Mouse (Mus musculus) myocyte (in vitro differentiated cells): ENCODE measurements at regions not wholly inside any gene's neighbourhood (a gene's known extent, or its start where the extent isn't known, plus 50 kb on each side); places are given as distances from the start of the nearest gene placed in this dataset.

ENCODE experiments used
- H3K27me3 ChIP-seq: one replicate; pipeline ENCODE4 v1.6.1; 2011; ENCODE audit not compliant: control insufficient read depth, insufficient read depth, insufficient read length
- H3K36me3 ChIP-seq: one replicate; pipeline ENCODE4 v1.6.1; 2011; ENCODE audit not compliant: control insufficient read depth, insufficient read depth
- H3K4me2 ChIP-seq: one replicate; pipeline ENCODE4 v1.6.1; 2011; ENCODE audit warnings: low read depth, control low read depth
- H3K4me3 ChIP-seq: one replicate; pipeline ENCODE4 v1.5.1; 2011; ENCODE audit warnings: mild to moderate bottlenecking, control low read depth, moderate library complexity
- H3K79me2 ChIP-seq: one replicate; pipeline ENCODE4 v1.6.1; 2011; ENCODE audit not compliant: control insufficient read depth, insufficient read depth
- H3ac ChIP-seq: one replicate; pipeline ENCODE4 v1.6.1; 2011; ENCODE audit not compliant: control insufficient read depth, insufficient read length
- CEBPB ChIP-seq: IDR thresholded peaks from 2 replicates; pipeline ENCODE4 v1.6.1; 2011; ENCODE audit warnings: mild to moderate bottlenecking, moderate library complexity; ENCODE audit not compliant: poor library complexity, insufficient read depth, severe bottlenecking
- E2F4 ChIP-seq: IDR thresholded peaks from one replicate; pipeline ENCODE4 v1.6.1; 2011; ENCODE audit warnings: mild to moderate bottlenecking, control low read depth, moderate library complexity; ENCODE audit not compliant: insufficient read depth
- MAX ChIP-seq: IDR thresholded peaks from one replicate; pipeline ENCODE4 v1.6.1; 2011; ENCODE audit warnings: low read depth, mild to moderate bottlenecking, control low read depth
- MYOD1 ChIP-seq, 3 experiments: IDR thresholded peaks; one replicate each; pipeline ENCODE4 v1.6.1; 2011; ENCODE audit warnings: control low read depth in 2 of 3, low read depth in 2 of 3, mild to moderate bottlenecking in 2 of 3, moderate library complexity in 1 of 3; ENCODE audit not compliant: insufficient read length in 2 of 3, control insufficient read depth in 1 of 3
- MYOG ChIP-seq, 3 experiments: IDR thresholded peaks; one replicate each; pipeline ENCODE4 v1.6.1; 2011; ENCODE audit warnings: control low read depth in 2 of 3, low read depth in 2 of 3, mild to moderate bottlenecking in 2 of 3; ENCODE audit not compliant: insufficient read length in 2 of 3, control insufficient read depth in 1 of 3, insufficient read depth in 1 of 3
- POLR2A ChIP-seq: IDR thresholded peaks from one replicate; pipeline ENCODE4 v1.6.1; 2011; ENCODE audit warnings: low read depth, mild to moderate bottlenecking, control low read depth, moderate library complexity; ENCODE audit not compliant: insufficient read length
- POLR2AphosphoS2 ChIP-seq: IDR thresholded peaks from one replicate; pipeline ENCODE4 v1.6.1; 2011; ENCODE audit warnings: low read depth, control low read depth; ENCODE audit not compliant: insufficient read length
- REST ChIP-seq: IDR thresholded peaks from one replicate; pipeline ENCODE4 v1.6.1; 2011; ENCODE audit warnings: mild to moderate bottlenecking, control low read depth, moderate library complexity; ENCODE audit not compliant: insufficient read depth, insufficient read length
- SRF ChIP-seq: IDR thresholded peaks from one replicate; pipeline ENCODE4 v1.6.1; 2011; ENCODE audit warnings: low read depth; ENCODE audit not compliant: control insufficient read depth, insufficient read length
- TCF12 ChIP-seq: IDR thresholded peaks from one replicate; pipeline ENCODE4 v1.6.1; 2011; ENCODE audit warnings: mild to moderate bottlenecking, control low read depth; ENCODE audit not compliant: poor library complexity, insufficient read depth, severe bottlenecking
- TCF3 ChIP-seq: IDR thresholded peaks from one replicate; pipeline ENCODE4 v1.6.1; 2011; ENCODE audit warnings: low read depth, control low read depth; ENCODE audit not compliant: insufficient read length
- USF1 ChIP-seq: IDR thresholded peaks from one replicate; pipeline ENCODE4 v1.6.1; 2011; ENCODE audit warnings: low read depth, mild to moderate bottlenecking, control low read depth, moderate library complexity

- H3K27me3 ChIP-seq, result no peaks in the 10 kb centered on the region
- H3K79me2 ChIP-seq, result no peaks in the 10 kb centered on the region
- H3K36me3 ChIP-seq, result no peaks in the 10 kb centered on the region
- no peak for TF ChIP-seq E2F4
- TF ChIP-seq USF1, result no peak
- no peak for TF ChIP-seq POLR2A
- TF ChIP-seq SRF, result no peak
- no peak for TF ChIP-seq CEBPB
- TF ChIP-seq TCF12, result no peak
- H3K4me2 ChIP-seq, result no peak overlapping the region
- no peak overlapping the region for H3K4me3 ChIP-seq
- H3ac ChIP-seq, result no peak overlapping the region
These were observed 155.4 kb downstream of the Klf5 start for GRCm38 (mm10) chr14:99453916-99454315.

- Histone ChIP-seq H3K36me3 (no peaks in the 10 kb centered on the region), H3ac (no peak overlapping the region), H3K27me3 (no peaks in the 10 kb centered on the region), H3K79me2 (no peaks in the 10 kb centered on the region), H3K4me2 (peak overlapping the region; percentile 45), H3K4me3 (no peak overlapping the region)
- no peak for TF ChIP-seq SRF
- TF ChIP-seq MYOD1 (IDR thresholded peaks at IDR 0.05; ENCODE audit: control insufficient read depth in 1 of 3, insufficient read length in 2 of 3, low read depth in 2 of 3), result peak in 2 of 3 experiments; percentile 91 to 93
- TF ChIP-seq TCF12, result peak; percentile 58
- no peak for TF ChIP-seq MAX
- no peak for TF ChIP-seq POLR2A
- peak; percentile 79 for TF ChIP-seq TCF3
- TF ChIP-seq MYOG (IDR thresholded peaks at IDR 0.05; ENCODE audit: control insufficient read depth in 1 of 3, insufficient read depth in 1 of 3, insufficient read length in 2 of 3, low read depth in 2 of 3), result peak in 2 of 3 experiments; percentile 91 to 93
- no peak for TF ChIP-seq E2F4
- TF ChIP-seq CEBPB, result no peak
These were observed 158.1 kb downstream of the Klf5 start for GRCm38 (mm10) chr14:99456555-99456954.

- no peak for TF ChIP-seq TCF3
- TF ChIP-seq CEBPB, result no peak
- no peak for TF ChIP-seq REST
- no peak for TF ChIP-seq USF1
- no peak for TF ChIP-seq POLR2AphosphoS2
- no peak for TF ChIP-seq MYOG (IDR thresholded peaks at IDR 0.05; ENCODE audit: control insufficient read depth in 1 of 3, insufficient read depth in 1 of 3, insufficient read length in 2 of 3, low read depth in 2 of 3)
- TF ChIP-seq MYOD1 (IDR thresholded peaks at IDR 0.05; ENCODE audit: control insufficient read depth in 1 of 3, insufficient read length in 2 of 3, low read depth in 2 of 3), result no peak
- TF ChIP-seq SRF, result no peak
- no peak for TF ChIP-seq TCF12
- no peak for TF ChIP-seq E2F4
- no peak for TF ChIP-seq POLR2A
- no peak for TF ChIP-seq MAX
These were observed 159.1 kb downstream of the Klf5 start for GRCm38 (mm10) chr14:99457573-99457972.

GRCm38 (mm10) chr14:99472111-99472510 is 173.6 kb downstream of the Klf5 start:
- TF ChIP-seq SRF (no peak), MYOD1 (IDR thresholded peaks at IDR 0.05; ENCODE audit: control insufficient read depth in 1 of 3, insufficient read length in 2 of 3, low read depth in 2 of 3) (no peak), MAX (no peak), REST (no peak), MYOG (IDR thresholded peaks at IDR 0.05; ENCODE audit: control insufficient read depth in 1 of 3, insufficient read depth in 1 of 3, insufficient read length in 2 of 3, low read depth in 2 of 3) (no peak), POLR2AphosphoS2 (no peak), POLR2A (no peak), TCF12 (no peak), E2F4 (no peak), TCF3 (no peak), USF1 (no peak), CEBPB (no peak)
- Histone ChIP-seq H3K36me3 (no peaks in the 10 kb centered on the region), H3K4me2 (no peak overlapping the region), H3K79me2 (no peaks in the 10 kb centered on the region), H3K4me3 (no peak overlapping the region), H3K27me3 (no peaks in the 10 kb centered on the region), H3ac (no peak overlapping the region)

More at GRCm38 (mm10) chr14:99457573-99457972, 159.1 kb downstream of the Klf5 start:
- Histone ChIP-seq H3ac (no peak overlapping the region), H3K4me3 (no peak overlapping the region), H3K79me2 (no peaks in the 10 kb centered on the region), H3K4me2 (peak overlapping the region; percentile 45), H3K27me3 (no peaks in the 10 kb centered on the region), H3K36me3 (no peaks in the 10 kb centered on the region)

GRCm38 (mm10) chr14:99475271-99475670 is 176.8 kb downstream of the Klf5 start:
- no peak overlapping the region for H3K4me3 ChIP-seq
- H3ac ChIP-seq, result no peak overlapping the region
- H3K79me2 ChIP-seq, result no peaks in the 10 kb centered on the region
- TF ChIP-seq USF1, result no peak
- no peak for TF ChIP-seq POLR2A
- no peak for TF ChIP-seq REST
- TF ChIP-seq TCF12, result no peak
- no peak for TF ChIP-seq SRF
- TF ChIP-seq CEBPB, result no peak
- no peak for TF ChIP-seq TCF3
- no peak for TF ChIP-seq MYOG (IDR thresholded peaks at IDR 0.05; ENCODE audit: control insufficient read depth in 1 of 3, insufficient read depth in 1 of 3, insufficient read length in 2 of 3, low read depth in 2 of 3)
- TF ChIP-seq MAX, result no peak
- no peak for TF ChIP-seq E2F4
- no peak for TF ChIP-seq POLR2AphosphoS2
- H3K27me3 ChIP-seq, result no peaks in the 10 kb centered on the region
- no peaks in the 10 kb centered on the region for H3K36me3 ChIP-seq
- H3K4me2 ChIP-seq, result no peak overlapping the region
